In the genomic region with DNA sequence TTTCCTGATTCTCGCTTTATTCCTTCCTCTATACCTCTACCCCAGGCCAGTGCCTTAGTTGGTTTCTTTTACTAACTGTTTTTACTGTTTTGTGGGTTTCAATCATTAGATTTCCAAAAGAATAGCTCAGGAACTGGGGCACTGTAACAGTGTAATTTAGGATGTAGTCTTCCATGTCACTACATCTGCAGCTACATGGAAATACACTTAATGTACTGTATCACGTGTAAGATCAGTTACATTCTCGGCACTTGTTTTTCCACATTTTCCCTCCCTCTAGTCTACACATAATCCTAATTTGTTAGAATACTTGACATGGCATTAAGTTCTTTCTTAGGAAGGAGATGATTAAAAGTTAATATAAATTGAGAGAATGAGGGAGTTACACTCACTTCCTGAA, we compare ENCODE assay signal across 22 mouse cellular contexts.
DNase-seq lines count a peak whose midpoint lies in the region; ATAC-seq and TF ChIP-seq lines count a peak whose summit lies in the region.
"Had no signal": no experiment of that assay in that cellular context is flagged by ENCODE, and none has a peak within 500 bp of the region (broad histone marks: within the 10 kb centered on the region; RNA-seq: fewer than 3 reads in every experiment).

No protein-coding gene starts in this region.

- no peak overlapping the region for H3K4me3 ChIP-seq in kidney, embryonic 14.5 days (ENCODE audit: low read length)
- no peak overlapping the region for H3K4me3 ChIP-seq in kidney, embryonic 15.5 days (replicated peaks)
- no peak overlapping the region for H3K4me3 ChIP-seq in kidney, adult 2 months (ENCODE audit: insufficient read depth, low read depth, low read length)
- H3K4me3 ChIP-seq in kidney, embryonic 16.5 days (ENCODE audit: low read length): no peak overlapping the region
- H3K4me3 ChIP-seq in kidney, postnatal 0 days (replicated peaks; ENCODE audit: low read depth, low read length): no peak overlapping the region

- 42% methylated on average over 3 of the region's 3 CpGs for WGBS in kidney, embryonic 14.5 days
- 41% methylated on average over 3 of the region's 3 CpGs for whole genome bisulfite sequencing in kidney, embryonic 15.5 days
- WGBS in kidney, adult 2 months: 48% methylated on average over 3 of the region's 3 CpGs
- 48% methylated on average over 3 of the region's 3 CpGs for WGBS in kidney, embryonic 16.5 days
- WGBS in kidney, postnatal 0 days: 39% methylated on average over 3 of the region's 3 CpGs

- no peak for TF ChIP-seq POLR2A in kidney, adult 2 months (IDR thresholded peaks at IDR 0.05; ENCODE audit: low read depth, low read length)

- no peak overlapping the region for H3K9ac ChIP-seq in kidney, embryonic 14.5 days (ENCODE audit: low read depth, low read length)
- H3K9ac ChIP-seq in kidney, embryonic 15.5 days: no peak overlapping the region
- no peak overlapping the region for H3K9ac ChIP-seq in kidney, embryonic 16.5 days (replicated peaks; ENCODE audit: low read length)
- no peak overlapping the region for H3K9ac ChIP-seq in kidney, postnatal 0 days (ENCODE audit: low read depth, low read length)

- H3K27ac ChIP-seq in kidney, embryonic 14.5 days (ENCODE audit: low read depth, low read length): no peak overlapping the region
- no peak overlapping the region for H3K27ac ChIP-seq in kidney, embryonic 15.5 days
- H3K27ac ChIP-seq in kidney, adult 2 months (ENCODE audit: insufficient read depth, low read depth, low read length): no peak overlapping the region
- no peak overlapping the region for H3K27ac ChIP-seq in kidney, embryonic 16.5 days (ENCODE audit: low read length)
- no peak overlapping the region for H3K27ac ChIP-seq in kidney, postnatal 0 days

- H3K4me2 ChIP-seq in kidney, embryonic 14.5 days (replicated peaks; ENCODE audit: low read depth, low read length): no peak overlapping the region
- no peak overlapping the region for H3K4me2 ChIP-seq in kidney, embryonic 15.5 days
- H3K4me2 ChIP-seq in kidney, embryonic 16.5 days (replicated peaks; ENCODE audit: low read depth, low read length): no peak overlapping the region
- H3K4me2 ChIP-seq in kidney, postnatal 0 days (ENCODE audit: low read length): no peak overlapping the region

- H3K36me3 ChIP-seq in kidney, embryonic 14.5 days (ENCODE audit: control insufficient read depth, insufficient read depth, low read length): no peaks in the 10 kb centered on the region
- H3K36me3 ChIP-seq in kidney, embryonic 15.5 days: no peaks in the 10 kb centered on the region
- no peaks in the 10 kb centered on the region for H3K36me3 ChIP-seq in kidney, adult 2 months (ENCODE audit: control insufficient read depth, insufficient read depth, low read length)
- no peaks in the 10 kb centered on the region for H3K36me3 ChIP-seq in kidney, embryonic 16.5 days (ENCODE audit: insufficient read depth, low read length)
- H3K36me3 ChIP-seq in kidney, postnatal 0 days (ENCODE audit: insufficient read depth, low read length): no peaks in the 10 kb centered on the region
- H3K36me3 ChIP-seq: G1E had no signal

- no peak for TF ChIP-seq CTCF in kidney, adult 2 months (conservative IDR thresholded peaks at IDR 0.05; ENCODE audit: insufficient read depth, insufficient read length, low read depth, low read length)
- TF ChIP-seq CTCF in kidney, postnatal 0 days (IDR thresholded peaks at IDR 0.05; ENCODE audit: low read depth): no peak

- no peaks in the 10 kb centered on the region for H3K9me3 ChIP-seq in kidney, embryonic 14.5 days (ENCODE audit: control insufficient read depth, low read length)
- H3K9me3 ChIP-seq in kidney, embryonic 15.5 days (replicated peaks): no peaks in the 10 kb centered on the region
- 0 out of 2 replicates have a peak, but pooled peaks cover 3% of the 10 kb centered on the region for H3K9me3 ChIP-seq in kidney, embryonic 16.5 days (ENCODE audit: low read length)
- H3K9me3 ChIP-seq in kidney, postnatal 0 days (replicated peaks; ENCODE audit: low read length): no peaks in the 10 kb centered on the region
- H3K9me3 ChIP-seq: G1E had no signal

- no peaks in the 10 kb centered on the region for H3K4me1 ChIP-seq in kidney, embryonic 14.5 days (ENCODE audit: control insufficient read depth, insufficient read depth, low read length)
- no peaks in the 10 kb centered on the region for H3K4me1 ChIP-seq in kidney, embryonic 15.5 days
- H3K4me1 ChIP-seq in kidney, adult 2 months (ENCODE audit: control insufficient read depth, insufficient read depth, low read length): no peaks in the 10 kb centered on the region
- H3K4me1 ChIP-seq in kidney, embryonic 16.5 days (ENCODE audit: insufficient read depth, low read length): no peaks in the 10 kb centered on the region
- no peaks in the 10 kb centered on the region for H3K4me1 ChIP-seq in kidney, postnatal 0 days (replicated peaks; ENCODE audit: insufficient read depth, low read length)

- no peaks in the 10 kb centered on the region for H3K27me3 ChIP-seq in kidney, embryonic 14.5 days (ENCODE audit: control insufficient read depth, insufficient read depth, low read length)
- H3K27me3 ChIP-seq in kidney, embryonic 15.5 days: no peaks in the 10 kb centered on the region
- no peaks in the 10 kb centered on the region for H3K27me3 ChIP-seq in kidney, adult 2 months (replicated peaks; ENCODE audit: control insufficient read depth, insufficient read depth, low read length)
- no peaks in the 10 kb centered on the region for H3K27me3 ChIP-seq in kidney, embryonic 16.5 days (ENCODE audit: insufficient read depth, low read length)
- no peaks in the 10 kb centered on the region for H3K27me3 ChIP-seq in kidney, postnatal 0 days (ENCODE audit: insufficient read depth, low read length)
- H3K27me3 ChIP-seq: CH12.LX, Patski had no signal

- no peak for DNase-seq in kidney, postnatal 36 days
- DNase-seq in kidney, adult 2 months: no peak
- no peak for DNase-seq in kidney, adult 11 months
- peak; percentile 41 for DNase-seq in kidney, postnatal 0 days (ENCODE audit: low spot score)
- DNase-seq in kidney, postnatal 25 days: no peak
- DNase-seq: adrenal gland, adult 2 months; adrenal gland, adult 8-10 months; adrenal gland, postnatal 10 days; adrenal gland, postnatal 14 days; adrenal gland, postnatal 25 days; adrenal gland, postnatal 36 days; B cell, adult 2 months; cerebellum, adult 11 months; cerebellum, adult 11-12 months had no signal

- peak; percentile 46; the same call in 1 of the 2 replicates for ATAC-seq in kidney, embryonic 14.5 days (ENCODE audit: low FRiP score, low TSS enrichment)
- ATAC-seq in kidney, embryonic 15.5 days (replicated peaks; ENCODE audit: low FRiP score): peak; percentile 56; the same call in 1 of the 2 replicates
- peak; percentile 54; the same call in 1 of the 2 replicates for ATAC-seq in kidney, embryonic 16.5 days (ENCODE audit: low FRiP score, low TSS enrichment)
- ATAC-seq in kidney, postnatal 0 days (replicated peaks; ENCODE audit: low FRiP score, low read depth): no peak
- ATAC-seq: activated CD4-positive, CD25-positive, alpha-beta regulatory T cell, adult 4 months; CD4-positive, CD25-positive, alpha-beta regulatory T cell, adult 4 months; Patski had no signal
